Mouse (Mus musculus) kidney, adult 9 months (tissue): ENCODE data around the gene Itpr2.

ENCODE experiments used
- DNase-seq: peaks from one replicate; pipeline ENCODE4 v3.0.0; 2022

Gene Itpr2

DNA sequence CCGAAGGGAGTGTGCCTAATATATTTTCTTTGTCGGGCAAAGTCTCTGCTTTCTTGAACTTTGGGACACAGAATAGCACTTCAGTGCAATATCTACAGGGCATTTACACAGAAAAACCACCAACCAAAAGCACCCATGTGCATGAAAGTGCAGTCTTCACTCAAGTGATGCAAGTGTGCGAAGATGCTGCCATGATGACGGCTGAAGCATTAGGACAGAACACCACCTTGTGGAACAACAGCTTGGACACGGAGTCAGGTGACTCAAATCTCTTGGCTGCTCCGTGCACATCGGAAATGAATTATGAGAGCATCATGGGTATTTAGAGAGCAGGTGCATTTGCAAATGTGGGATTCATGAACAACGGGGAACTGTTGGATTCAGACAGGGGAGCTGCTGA is 420.4 kb downstream of the Itpr2 start:
- DNase-seq = no peak

- DNase-seq = no peak
Measured at GRCm38 (mm10) chr6:146080546-146081512, 421.2 kb downstream of the Itpr2 start.

DNA sequence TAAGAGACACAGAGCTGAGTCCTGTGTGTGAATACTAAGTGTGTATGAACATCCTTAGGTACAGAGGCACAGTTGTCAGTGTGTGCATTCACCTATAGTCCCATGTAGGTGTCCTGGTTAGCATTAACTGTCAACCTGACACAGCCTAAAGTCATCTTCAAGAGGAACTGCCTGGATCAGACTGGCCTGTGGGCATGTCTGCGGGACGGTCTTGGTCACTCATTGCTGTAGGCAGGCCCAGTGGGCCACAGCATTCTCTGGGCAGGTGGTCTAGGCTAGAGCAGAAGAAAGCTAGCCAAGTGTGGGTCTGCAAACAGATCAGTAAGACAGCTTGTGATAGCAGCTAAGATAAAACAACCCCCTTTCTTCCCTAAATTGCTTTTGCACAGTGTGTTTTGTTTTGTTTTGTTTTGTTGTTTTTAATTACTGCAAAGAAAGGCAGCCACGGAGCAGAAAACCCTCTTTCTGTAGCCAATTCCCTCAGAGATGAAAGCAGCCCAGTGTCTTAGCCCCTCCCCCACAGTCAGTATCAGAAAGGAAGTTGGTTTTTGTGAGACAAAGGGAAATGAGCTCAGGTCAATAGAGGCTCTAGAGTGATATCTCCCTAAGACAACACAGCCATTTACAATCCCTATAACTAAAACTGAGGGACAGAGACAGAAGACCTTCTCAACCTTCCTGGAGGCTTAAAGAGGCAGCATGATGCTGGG is 422.1 kb downstream of the Itpr2 start:
- no peak for DNase-seq

- DNase-seq = peak; percentile 66
Measured at GRCm38 (mm10) chr6:146079261-146079660, 422.8 kb downstream of the Itpr2 start.

DNA sequence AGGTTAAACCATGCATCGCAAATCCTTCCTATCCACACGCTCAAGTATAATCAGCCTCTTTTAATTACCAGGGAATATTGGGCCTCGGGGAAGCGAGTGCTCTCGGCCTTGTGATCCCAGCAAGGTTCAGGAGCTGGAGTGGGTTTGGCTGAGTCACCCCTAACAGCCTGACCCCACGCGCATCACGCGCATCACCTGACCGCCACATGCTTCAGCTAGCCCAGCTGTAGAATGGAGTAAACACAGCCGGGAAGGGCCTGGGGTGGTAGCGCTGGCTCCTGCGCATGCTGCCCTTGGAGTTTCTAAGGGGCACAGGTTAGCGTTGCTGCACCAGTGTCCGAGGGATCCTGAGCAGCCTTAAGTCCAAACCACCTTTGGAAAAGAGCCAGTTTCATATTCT is 423.9 kb downstream of the Itpr2 start:
- DNase-seq = no peak

GRCm38 (mm10) chr6:146077124-146077889 is 424.7 kb downstream of the Itpr2 start:
- no peak for DNase-seq

DNA sequence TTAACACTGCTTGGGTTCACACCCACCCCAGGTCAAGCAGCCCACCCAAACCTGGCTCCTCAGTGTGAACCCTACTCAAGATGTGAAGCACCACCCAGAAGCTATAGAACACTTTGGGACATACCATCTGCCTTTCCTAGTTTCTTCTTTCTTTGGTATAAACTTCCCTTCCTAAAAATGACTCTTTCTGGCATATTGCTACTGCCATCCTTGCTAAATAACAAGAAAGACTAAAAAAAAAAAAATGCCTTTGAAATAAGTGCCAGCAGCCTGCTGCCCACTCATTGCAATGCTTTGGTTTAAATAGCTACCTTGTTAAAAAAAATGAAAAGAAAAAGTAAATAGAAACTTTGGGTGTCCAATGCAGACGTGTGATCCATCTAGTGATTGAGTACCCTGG is 429.2 kb downstream of the Itpr2 start:
- no peak for DNase-seq

DNA sequence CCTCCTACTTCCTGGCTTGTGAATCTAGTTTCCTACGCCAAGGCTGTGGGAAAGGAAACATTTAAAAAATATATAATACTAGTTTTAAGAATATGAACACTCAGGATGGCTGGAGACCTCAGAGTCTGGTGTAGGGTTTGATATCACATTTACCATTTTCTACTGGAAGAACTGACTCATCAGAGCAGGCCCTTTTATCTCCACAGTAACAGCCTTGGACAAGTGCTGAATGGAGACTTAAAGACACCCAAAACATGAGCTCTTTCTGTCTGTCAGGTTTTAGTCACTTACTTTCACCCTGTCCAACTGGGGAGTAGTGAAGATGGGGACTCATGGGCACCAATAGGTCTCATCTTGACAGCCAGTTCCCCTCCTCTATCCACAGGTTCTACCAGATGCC is 430.1 kb downstream of the Itpr2 start:
- no peak for DNase-seq
